Mouse (Mus musculus): Measurements from ENCODE around the gene Syt7. TPM values are rescaled to one million over a fixed set of nuclear protein-coding genes. Genes with fewer than 3 reads are reported as not detected.

Gene Syt7
- polyA plus RNA-seq, 1 experiment from 2014 or later: 0.10 TPM

DNA sequence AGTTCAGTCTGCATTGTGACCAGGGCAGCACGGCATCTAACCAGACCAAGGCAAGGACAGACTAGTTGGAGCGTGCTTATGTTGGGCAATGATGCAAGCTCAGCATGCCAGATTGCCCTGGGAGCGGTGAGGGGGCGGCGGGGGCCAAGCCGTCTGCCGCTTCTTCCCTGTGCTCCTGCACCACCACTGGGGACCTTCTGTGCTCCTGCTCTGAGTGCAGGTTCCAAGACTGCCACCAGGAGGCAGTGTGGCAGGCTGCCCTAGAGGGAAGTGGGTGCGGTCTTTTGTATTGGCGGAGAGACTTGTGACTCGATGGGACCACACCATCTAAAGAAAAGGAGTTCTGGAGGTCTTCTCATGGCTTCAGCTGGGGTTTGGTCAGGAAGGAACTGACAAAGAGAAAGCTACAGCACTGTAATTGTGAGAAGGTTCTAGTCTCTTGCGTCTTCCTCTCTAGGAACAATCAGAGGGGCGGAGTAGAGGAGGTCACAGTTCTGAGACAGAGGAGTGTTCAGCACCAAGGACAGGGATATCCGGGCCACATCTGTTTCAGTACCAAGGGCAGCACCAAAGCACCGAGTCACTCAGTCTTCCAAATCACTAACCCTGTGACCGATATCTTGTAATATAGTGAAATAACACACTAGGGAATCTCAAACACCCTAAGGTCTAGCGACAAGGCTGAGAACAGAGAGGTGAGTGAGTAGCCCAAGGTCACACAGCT lies 14.0 kb downstream of the Syt7 start:
- DNase-seq (peak; percentile 46), ATAC-seq (ENCODE audit: low read depth) (no peak)
- Histone ChIP-seq H3K4me1 (replicated peaks) (no peaks in the 10 kb centered on the region), H3K4me3 (replicated peaks) (no peak overlapping the region), H3K27ac (no peak overlapping the region), H3K36me3 (no peaks in the 10 kb centered on the region), H3K9me3 (replicated peaks) (no peaks in the 10 kb centered on the region), H3K4me2 (no peak overlapping the region), H3K9ac (no peak overlapping the region), H3K27me3 (no peaks in the 10 kb centered on the region)
- 24% methylated on average over 16 of the region's 16 CpGs for WGBS (ENCODE audit: insufficient replicate concordance)

DNA sequence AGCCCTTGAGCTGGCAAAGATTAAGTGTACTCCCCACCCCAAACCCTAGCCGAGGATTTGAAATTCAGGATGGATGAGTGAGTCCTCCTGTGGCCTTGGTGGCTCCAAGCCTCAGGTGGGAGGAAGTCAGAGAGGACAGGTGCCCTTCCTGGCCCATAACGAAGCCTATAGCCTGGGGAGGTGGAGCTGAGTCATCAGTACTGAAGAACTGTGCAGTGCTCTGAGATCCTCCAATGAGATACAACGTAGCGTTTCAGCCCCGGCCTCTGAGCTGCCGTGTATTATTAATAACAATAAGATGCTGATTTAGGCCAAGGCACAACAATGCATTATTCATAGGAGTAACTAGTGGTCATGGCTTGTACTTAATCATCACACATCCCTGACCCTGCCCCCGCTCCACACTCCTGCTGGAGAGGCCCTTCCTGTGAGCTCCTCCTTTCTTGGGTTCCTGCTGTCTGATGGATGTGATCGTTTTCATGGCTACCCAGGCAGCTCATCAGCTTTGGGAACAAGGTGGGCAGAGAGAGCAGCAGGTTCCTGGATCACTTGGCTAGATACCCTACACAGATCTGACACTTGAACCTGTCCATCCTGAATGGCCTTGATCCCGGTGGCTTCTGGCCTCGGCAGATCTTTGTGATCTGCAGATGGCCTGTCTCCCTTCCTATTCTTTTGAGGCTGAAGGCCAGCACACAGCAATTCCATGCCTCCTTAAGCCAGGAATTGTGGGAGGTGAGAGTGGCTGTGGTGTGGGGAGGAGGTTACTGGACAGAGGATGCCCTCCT lies 14.9 kb downstream of the Syt7 start:
- H3K9me3 ChIP-seq (replicated peaks): no peaks in the 10 kb centered on the region
- H3K4me3 ChIP-seq (replicated peaks): no peak overlapping the region
- no peak overlapping the region for H3K4me2 ChIP-seq
- H3K27ac ChIP-seq: no peak overlapping the region
- no peak for DNase-seq
- ATAC-seq (ENCODE audit: low read depth): no peak
- H3K27me3 ChIP-seq: 0 out of 2 replicates have a peak, but pooled peaks cover 2% of the 10 kb centered on the region
- H3K36me3 ChIP-seq: no peaks in the 10 kb centered on the region
- H3K9ac ChIP-seq: no peak overlapping the region
- no peaks in the 10 kb centered on the region for H3K4me1 ChIP-seq (replicated peaks)
- 67% methylated on average over 10 of the region's 10 CpGs for WGBS (ENCODE audit: insufficient replicate concordance)

DNA sequence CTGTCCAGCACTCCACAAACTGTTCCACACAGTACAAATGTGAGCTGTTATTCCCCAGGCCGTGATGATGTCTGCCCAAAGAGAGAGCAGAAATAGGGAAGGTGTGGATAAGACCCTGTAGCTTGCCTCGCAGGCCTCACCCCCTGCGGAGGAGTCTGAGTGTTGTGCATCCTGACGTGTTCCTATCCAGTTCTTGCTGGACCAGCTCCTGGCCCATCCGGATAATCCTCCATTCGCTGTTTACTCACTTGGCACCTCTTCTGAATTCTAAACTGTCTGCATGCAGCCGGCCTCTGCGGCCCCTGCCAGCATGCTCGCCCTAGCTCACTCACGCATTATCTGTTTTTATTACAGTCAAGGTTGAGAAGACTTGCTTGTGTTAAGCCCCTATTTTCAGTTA lies 15.5 kb downstream of the Syt7 start:
- DNase-seq (no peak), ATAC-seq (ENCODE audit: low read depth) (no peak)
- 61% methylated on average over 10 of the region's 10 CpGs for WGBS (ENCODE audit: insufficient replicate concordance)
- Histone ChIP-seq H3K27ac (no peak overlapping the region), H3K27me3 (0 out of 2 replicates have a peak, but pooled peaks cover 3% of the 10 kb centered on the region), H3K4me3 (replicated peaks) (no peak overlapping the region), H3K4me1 (replicated peaks) (no peaks in the 10 kb centered on the region), H3K4me2 (no peak overlapping the region), H3K36me3 (no peaks in the 10 kb centered on the region), H3K9me3 (replicated peaks) (no peaks in the 10 kb centered on the region), H3K9ac (no peak overlapping the region)

DNA sequence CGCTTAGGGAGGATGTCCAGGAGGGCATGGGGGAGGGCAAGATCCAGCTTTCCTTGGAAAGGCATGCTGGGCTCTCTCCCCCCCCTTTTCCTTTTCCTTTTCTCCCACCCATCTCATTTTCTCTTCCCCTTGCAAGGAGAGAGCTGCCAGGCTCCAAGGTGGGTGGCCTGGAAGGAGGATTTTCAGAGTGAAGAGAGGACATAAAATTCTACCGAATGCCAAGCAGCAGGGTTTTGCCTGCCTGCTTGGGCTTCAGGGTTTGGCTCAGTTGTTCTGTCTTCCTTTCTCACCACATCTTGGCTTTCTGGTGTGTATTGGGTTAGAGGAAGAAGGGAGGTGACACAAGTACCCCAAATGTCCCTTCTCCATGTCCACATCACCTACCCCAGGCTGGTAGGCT lies 16.0 kb downstream of the Syt7 start:
- Histone ChIP-seq H3K27ac (no peak overlapping the region), H3K4me2 (no peak overlapping the region), H3K27me3 (0 out of 2 replicates have a peak, but pooled peaks cover 3% of the 10 kb centered on the region), H3K9me3 (replicated peaks) (no peaks in the 10 kb centered on the region), H3K36me3 (no peaks in the 10 kb centered on the region), H3K9ac (no peak overlapping the region), H3K4me1 (replicated peaks) (no peaks in the 10 kb centered on the region), H3K4me3 (replicated peaks) (no peak overlapping the region)
- WGBS (ENCODE audit: insufficient replicate concordance): 41% methylated on average over 2 of the region's 2 CpGs
- DNase-seq (no peak), ATAC-seq (ENCODE audit: low read depth) (no peak)

DNA sequence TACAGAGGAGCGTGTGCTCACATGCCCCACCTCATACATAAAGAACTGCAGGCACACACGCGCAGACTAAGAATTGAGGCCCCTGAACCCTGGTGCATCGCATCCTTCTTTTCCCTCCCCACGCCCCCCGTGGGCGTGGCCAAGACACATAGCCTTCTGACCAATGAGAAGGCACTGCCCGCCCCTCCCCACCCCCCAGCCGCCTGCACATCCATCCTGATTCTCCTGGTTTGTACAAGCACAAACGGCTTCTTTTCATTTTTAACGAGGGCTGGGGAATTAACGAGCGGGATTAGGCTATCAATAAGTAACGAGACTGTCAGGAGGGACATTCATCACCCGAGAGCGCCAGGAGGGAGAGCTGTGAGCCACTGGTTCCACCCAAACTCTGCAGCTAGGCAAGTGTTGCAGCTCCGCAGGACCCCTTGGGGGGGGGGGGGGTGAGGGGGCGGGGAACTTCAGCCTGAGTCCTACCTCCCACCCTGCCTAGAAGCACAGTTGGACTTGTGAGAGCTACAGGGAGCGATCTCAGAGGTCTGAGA lies 24.9 kb downstream of the Syt7 start:
- Histone ChIP-seq H3K36me3 (no peaks in the 10 kb centered on the region), H3K27me3 (peaks cover 29% of the 10 kb centered on the region), H3K4me3 (replicated peaks) (no peak overlapping the region), H3K4me1 (replicated peaks) (no peaks in the 10 kb centered on the region), H3K9ac (no peak overlapping the region), H3K9me3 (replicated peaks) (no peaks in the 10 kb centered on the region), H3K27ac (no peak overlapping the region), H3K4me2 (no peak overlapping the region)
- no peak for ATAC-seq (ENCODE audit: low read depth)
- no peak for DNase-seq
- 5% methylated on average over 16 of the region's 19 CpGs for WGBS (ENCODE audit: insufficient replicate concordance)

DNA sequence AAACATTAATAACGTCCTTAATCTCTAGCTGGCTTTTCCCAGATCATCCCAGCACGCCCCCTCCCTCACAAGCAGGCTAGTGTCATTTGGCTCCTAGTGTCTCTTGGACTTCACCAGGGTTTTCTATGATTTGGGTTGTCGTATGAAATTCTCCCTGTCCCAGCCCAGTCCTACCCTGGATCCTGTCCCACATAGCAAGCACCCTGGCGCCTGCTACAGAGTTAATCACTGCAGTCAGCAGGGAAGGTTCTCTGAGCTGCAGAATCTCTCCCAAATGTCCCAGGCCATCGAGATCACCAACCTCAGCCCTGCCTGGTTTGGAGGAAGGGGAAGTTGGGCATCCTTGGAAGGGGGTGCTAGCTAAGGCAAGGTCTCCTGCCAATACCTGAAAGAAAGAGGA lies 26.6 kb downstream of the Syt7 start:
- H3K4me2 ChIP-seq: no peak overlapping the region
- H3K27ac ChIP-seq: no peak overlapping the region
- H3K9me3 ChIP-seq (replicated peaks): no peaks in the 10 kb centered on the region
- H3K4me1 ChIP-seq (replicated peaks): no peaks in the 10 kb centered on the region
- peaks cover 42% of the 10 kb centered on the region for H3K27me3 ChIP-seq
- 31% methylated on average over 5 of the region's 5 CpGs for WGBS (ENCODE audit: insufficient replicate concordance)
- ATAC-seq (ENCODE audit: low read depth): no peak
- DNase-seq: no peak
- no peak overlapping the region for H3K9ac ChIP-seq
- H3K36me3 ChIP-seq: no peaks in the 10 kb centered on the region
- no peak overlapping the region for H3K4me3 ChIP-seq (replicated peaks)

DNA sequence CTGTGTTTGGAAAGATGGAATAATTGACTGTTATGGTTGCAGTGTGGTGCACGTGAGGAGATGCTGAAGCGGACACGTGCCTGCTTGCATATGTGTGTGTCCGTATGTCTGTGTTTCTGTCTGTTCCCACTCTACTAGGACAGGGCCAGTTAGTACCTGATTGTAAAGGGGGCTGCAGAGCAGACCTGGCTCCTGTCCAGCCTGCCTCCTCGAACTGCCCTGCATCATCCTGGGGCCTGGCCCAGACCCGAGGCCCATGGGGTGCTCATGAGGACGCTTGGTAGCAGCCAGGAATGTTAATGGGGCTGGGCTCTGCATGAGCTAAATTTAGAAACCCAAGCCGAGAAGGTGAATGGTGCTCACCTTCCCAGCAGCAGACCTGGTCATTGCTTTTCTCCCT lies 28.0 kb downstream of the Syt7 start:
- WGBS (ENCODE audit: insufficient replicate concordance): 43% methylated on average over 8 of the region's 8 CpGs
- Histone ChIP-seq H3K27ac (no peak overlapping the region), H3K27me3 (peaks cover 56% of the 10 kb centered on the region), H3K9me3 (replicated peaks) (no peaks in the 10 kb centered on the region), H3K9ac (no peak overlapping the region), H3K36me3 (no peaks in the 10 kb centered on the region), H3K4me1 (replicated peaks) (no peaks in the 10 kb centered on the region), H3K4me2 (no peak overlapping the region), H3K4me3 (replicated peaks) (no peak overlapping the region)
- DNase-seq (no peak), ATAC-seq (ENCODE audit: low read depth) (no peak)

DNA sequence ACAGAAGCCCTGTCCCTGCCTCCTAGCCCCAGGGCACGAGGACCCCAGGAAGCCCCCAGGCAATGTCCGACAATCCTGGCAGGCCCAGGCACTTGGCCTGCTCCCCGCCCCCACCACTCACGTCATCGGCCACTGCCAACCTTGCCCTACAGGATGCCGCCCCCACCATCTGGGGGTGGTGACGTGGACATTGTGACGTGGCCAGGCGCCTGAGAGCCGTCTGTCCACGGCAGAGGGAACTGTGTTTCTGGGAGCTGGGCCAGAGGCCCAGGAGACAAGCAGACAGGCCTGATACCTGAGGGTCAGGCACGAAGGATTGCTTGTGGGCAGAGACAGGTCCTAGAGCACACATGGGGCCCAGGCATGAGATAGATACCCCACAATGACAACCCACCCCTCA lies 28.5 kb downstream of the Syt7 start:
- no peak overlapping the region for H3K27ac ChIP-seq
- WGBS (ENCODE audit: insufficient replicate concordance): 56% methylated on average over 12 of the region's 12 CpGs
- no peak for DNase-seq

DNA sequence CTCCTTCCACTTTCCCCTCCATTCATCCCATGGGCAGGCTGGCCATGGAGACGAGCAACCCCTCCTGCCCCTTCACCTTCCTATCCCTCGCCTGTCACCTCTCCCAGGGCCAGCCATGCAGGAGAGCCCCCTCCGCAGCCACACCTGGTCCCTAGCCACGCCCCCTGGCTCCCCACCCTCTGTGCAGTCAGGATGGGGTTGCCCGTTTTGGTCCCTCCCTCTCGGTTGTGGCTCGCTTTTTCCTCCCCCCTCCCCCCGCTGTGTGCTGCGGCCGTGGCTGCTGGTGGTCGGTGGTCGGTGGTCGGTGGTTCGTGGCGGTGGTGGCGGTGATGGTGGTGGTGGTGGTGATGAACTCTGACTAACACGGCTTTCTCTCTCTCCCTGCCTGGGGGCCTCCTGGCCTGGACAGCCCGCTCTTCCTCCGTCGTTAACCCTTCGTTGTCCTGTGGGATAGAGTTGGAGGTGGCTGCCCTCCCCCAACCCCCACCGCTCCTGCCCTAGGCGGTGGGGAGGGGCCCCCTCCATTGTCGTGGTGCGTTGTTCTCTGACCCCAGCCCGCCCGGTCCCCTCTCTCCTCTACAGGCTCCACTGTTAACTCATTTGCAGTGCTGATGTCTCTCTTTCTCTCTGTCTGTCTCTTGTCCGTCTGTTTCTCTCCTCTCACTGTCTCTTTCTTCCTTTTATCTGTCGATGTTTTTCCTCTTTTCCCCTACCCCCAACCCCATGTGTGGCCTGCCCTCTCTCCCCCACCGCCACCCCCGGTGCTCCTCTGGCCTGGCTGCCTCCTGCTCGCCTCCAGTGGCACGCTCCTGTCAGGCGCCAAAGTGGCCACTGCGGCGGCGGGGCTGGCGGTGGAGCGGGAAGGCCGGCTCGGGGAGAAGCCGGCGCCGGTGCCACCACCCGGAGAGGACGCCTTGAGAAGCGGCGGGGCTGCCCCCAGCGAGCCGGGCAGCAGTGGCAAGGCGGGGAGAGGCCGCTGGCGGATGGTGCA lies 33.4 kb downstream of the Syt7 start:
- Histone ChIP-seq H3K36me3 (no peaks in the 10 kb centered on the region), H3K4me1 (replicated peaks) (no peaks in the 10 kb centered on the region), H3K27me3 (peaks cover 70% of the 10 kb centered on the region), H3K27ac (no peak overlapping the region), H3K9ac (no peak overlapping the region), H3K4me3 (replicated peaks) (no peak overlapping the region), H3K9me3 (replicated peaks) (no peaks in the 10 kb centered on the region), H3K4me2 (peak overlapping the region; percentile 38)
- WGBS (ENCODE audit: insufficient replicate concordance): 6% methylated on average over 45 of the region's 53 CpGs
- DNase-seq: no peak
- ATAC-seq (ENCODE audit: low read depth): no peak

More for the DNA sequence above, 28.5 kb downstream of the Syt7 start:
- Histone ChIP-seq H3K9ac (no peak overlapping the region), H3K4me2 (no peak overlapping the region), H3K4me3 (replicated peaks) (no peak overlapping the region), H3K27me3 (peaks cover 59% of the 10 kb centered on the region), H3K9me3 (replicated peaks) (no peaks in the 10 kb centered on the region), H3K4me1 (replicated peaks) (no peaks in the 10 kb centered on the region), H3K36me3 (no peaks in the 10 kb centered on the region)
- ATAC-seq (ENCODE audit: low read depth): no peak

DNA sequence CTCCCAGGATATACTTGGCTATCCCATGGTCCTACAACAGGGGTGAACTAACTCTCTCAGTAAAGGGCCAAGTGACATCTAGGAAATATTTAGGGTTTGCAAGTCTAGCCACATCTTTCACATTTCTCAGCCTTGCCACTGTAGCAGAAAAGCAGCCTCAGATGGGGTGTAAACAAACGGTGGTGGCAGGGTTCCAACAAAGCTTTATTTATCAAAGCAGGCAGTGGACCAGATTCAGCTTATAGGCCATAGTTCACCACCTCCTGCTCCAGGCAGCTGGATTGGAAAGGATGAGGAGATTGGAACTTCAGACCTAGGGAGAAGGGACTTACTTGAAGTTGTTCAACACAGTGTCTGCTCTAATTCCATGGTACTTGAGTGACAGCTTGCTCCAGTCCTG lies 35.9 kb downstream of the Syt7 start:
- ATAC-seq (ENCODE audit: low read depth): no peak
- no peak overlapping the region for H3K4me3 ChIP-seq (replicated peaks)
- peaks cover 63% of the 10 kb centered on the region for H3K27me3 ChIP-seq
- no peaks in the 10 kb centered on the region for H3K36me3 ChIP-seq
- H3K9ac ChIP-seq: no peak overlapping the region
- no peak overlapping the region for H3K27ac ChIP-seq
- no peak overlapping the region for H3K4me2 ChIP-seq
- no peaks in the 10 kb centered on the region for H3K4me1 ChIP-seq (replicated peaks)
- WGBS (ENCODE audit: insufficient replicate concordance): 50% methylated on average over 1 of the region's 1 CpGs
- DNase-seq: no peak
- H3K9me3 ChIP-seq (replicated peaks): no peaks in the 10 kb centered on the region

Data from liver, embryonic 13.5 days (tissue).